Mouse (Mus musculus): Measurements from ENCODE around the gene Col11a2.

DNA sequence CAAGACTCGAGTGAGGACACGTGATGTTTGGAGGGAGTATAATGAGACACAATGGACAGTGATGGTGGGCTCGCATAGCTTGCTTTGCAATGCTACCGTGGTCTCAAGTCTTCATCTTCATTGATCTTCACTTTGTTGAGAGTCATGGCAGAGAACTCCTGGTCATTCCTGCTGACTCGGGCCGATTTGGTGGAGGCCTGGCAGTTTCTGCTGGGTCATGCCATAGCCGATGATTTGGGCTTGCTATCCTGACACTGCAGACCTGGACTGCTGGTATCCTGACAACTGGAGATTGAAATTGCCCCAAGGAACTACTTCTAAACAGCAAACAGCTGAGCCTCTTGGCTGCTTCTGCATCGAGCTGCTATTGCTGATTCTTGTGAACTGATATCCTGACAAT is 44.3 kb upstream of the Col11a2 start:
- TF ChIP-seq ZC3H11A (IDR thresholded peaks at IDR 0.05; ENCODE audit: borderline replicate concordance, low read depth, low read length) (no peak), HCFC1 (IDR thresholded peaks at IDR 0.05; ENCODE audit: borderline replicate concordance, insufficient read depth, low read length) (no peak), ZNF384 (IDR thresholded peaks at IDR 0.05; ENCODE audit: low read depth, low read length) (no peak)
